Mouse (Mus musculus): Measurements from ENCODE around the gene Pop7. TPM values are rescaled to one million over a fixed set of nuclear protein-coding genes. Genes with fewer than 3 reads are reported as not detected.

The Pop7 gene
- 7.1 and 9.3 TPM in 2 replicates for polyA plus RNA-seq (2012)

DNA sequence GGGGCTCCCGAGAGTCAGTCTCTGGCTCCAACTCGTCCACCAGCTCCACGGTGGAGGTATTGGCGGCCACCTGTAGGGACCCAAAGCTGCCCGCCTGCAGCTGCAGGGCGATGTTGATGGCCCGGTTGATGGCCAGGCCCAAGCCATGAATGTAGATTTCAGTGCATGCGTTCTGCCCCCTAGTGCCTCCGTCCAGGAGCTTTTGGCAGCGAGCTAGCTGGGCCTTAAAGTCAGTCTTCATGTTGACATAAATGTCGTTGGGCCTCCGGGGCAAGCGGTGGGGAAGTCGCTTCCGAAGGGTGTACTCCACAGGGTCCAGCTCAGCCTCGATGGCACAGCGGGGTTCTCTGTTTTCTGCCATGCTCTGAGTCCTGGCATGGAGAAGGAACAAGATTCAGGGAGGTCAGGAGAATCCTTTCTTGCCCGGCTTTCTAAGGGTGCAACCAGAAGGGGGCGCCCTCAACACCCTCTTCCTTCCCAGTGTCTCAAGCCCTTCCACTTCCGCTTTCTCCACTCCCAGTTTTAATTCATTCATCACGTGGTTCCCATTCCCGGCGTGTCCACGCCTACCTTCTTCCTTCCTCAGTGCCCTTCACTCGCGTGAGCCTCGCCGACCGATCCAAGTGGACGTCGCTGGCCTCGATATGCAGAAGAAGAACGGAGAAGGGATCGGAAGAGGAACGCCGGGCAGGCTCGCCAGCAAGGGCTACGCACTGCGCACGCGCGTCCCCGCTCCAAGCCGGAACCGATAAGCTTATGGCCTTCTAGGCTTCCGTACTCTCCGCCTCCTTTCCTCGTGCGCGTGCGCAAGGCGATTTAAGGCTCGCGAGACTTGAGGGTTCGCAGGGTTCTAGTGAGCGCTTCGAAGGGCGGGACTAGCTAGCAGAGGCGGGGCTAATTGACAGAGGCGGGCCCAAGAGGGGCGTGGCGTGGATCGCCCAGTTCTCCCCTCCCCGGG is at the start of gene Pop7:
Pop7 (minus strand) TSS at position 810 of the 958 bp plus-strand sequence.
- TF ChIP-seq GATA1 (IDR thresholded peaks at IDR 0.05; ENCODE audit: low read length) (peak; percentile 86), TAL1 (IDR thresholded peaks at IDR 0.05; ENCODE audit: low read length) (no peak)
- H3K4me1 ChIP-seq (ENCODE audit: control insufficient read depth), result peaks cover 40% of the 10 kb centered on the region
- H3K27me3 ChIP-seq (ENCODE audit: control insufficient read depth), result no peaks in the 10 kb centered on the region; the same call in 1 of the 2 replicates
- H3K36me3 ChIP-seq (ENCODE audit: control insufficient read depth), result peaks cover 18% of the 10 kb centered on the region
- H3K9me3 ChIP-seq (ENCODE audit: control insufficient read depth, low read length), result no peaks in the 10 kb centered on the region
- H3K4me3 ChIP-seq (replicated peaks), result peak within 1 kb of the TSS; percentile 83

DNA sequence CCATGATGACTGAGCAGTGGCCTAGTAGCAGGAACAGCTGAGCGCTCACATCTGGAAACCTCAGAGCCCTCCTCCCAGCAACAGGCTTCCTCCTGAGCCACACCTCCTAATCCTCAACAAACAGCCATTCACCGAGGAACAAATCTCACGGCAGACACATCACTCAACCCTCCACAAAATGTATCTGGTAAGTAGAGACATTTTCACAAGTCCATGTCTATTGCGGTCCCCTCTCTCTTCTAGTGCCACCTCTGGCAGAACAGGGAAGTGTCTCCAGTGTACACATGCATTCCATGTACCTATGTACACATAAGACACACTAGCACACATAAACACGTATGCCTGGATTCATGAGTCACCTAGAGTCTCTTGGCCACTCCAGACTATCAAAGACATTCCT is 48.8 kb upstream of the Pop7 start:
- Histone ChIP-seq H3K4me1 (ENCODE audit: control insufficient read depth) (peaks cover 6% of the 10 kb centered on the region), H3K4me3 (replicated peaks) (no peak overlapping the region), H3K27me3 (ENCODE audit: control insufficient read depth) (peaks cover 53% of the 10 kb centered on the region), H3K36me3 (ENCODE audit: control insufficient read depth) (no peaks in the 10 kb centered on the region), H3K9me3 (ENCODE audit: control insufficient read depth, low read length) (peaks cover 5% of the 10 kb centered on the region)
- TF ChIP-seq TAL1 (IDR thresholded peaks at IDR 0.05; ENCODE audit: low read length) (no peak), GATA1 (IDR thresholded peaks at IDR 0.05; ENCODE audit: low read length) (no peak)

DNA sequence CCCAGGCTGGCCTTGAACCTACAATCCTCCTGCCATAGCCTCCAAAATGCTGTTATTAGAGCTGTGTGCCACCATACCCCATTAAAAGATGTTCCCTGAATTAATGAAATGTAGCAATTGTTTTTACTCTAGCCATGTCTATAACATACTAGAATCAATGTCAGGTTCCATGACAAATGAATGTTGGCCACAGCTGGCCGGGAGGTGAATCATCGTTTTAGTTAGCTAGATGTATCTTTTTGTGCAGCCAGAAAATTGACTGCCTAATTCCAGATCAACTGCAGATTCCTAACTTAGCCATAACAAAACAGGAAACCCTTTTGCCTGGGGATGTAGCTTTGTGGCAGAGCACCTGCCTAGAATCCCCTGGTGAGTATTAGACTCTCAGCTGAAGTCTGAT is 47.5 kb upstream of the Pop7 start:
- Histone ChIP-seq H3K4me3 (replicated peaks) (no peak overlapping the region), H3K9me3 (ENCODE audit: control insufficient read depth, low read length) (no peaks in the 10 kb centered on the region), H3K4me1 (ENCODE audit: control insufficient read depth) (peaks cover 6% of the 10 kb centered on the region), H3K36me3 (ENCODE audit: control insufficient read depth) (no peaks in the 10 kb centered on the region), H3K27me3 (ENCODE audit: control insufficient read depth) (peaks cover 46% of the 10 kb centered on the region)
- no peak for TF ChIP-seq GATA1 (IDR thresholded peaks at IDR 0.05; ENCODE audit: low read length)
- TF ChIP-seq TAL1 (IDR thresholded peaks at IDR 0.05; ENCODE audit: low read length), result no peak

DNA sequence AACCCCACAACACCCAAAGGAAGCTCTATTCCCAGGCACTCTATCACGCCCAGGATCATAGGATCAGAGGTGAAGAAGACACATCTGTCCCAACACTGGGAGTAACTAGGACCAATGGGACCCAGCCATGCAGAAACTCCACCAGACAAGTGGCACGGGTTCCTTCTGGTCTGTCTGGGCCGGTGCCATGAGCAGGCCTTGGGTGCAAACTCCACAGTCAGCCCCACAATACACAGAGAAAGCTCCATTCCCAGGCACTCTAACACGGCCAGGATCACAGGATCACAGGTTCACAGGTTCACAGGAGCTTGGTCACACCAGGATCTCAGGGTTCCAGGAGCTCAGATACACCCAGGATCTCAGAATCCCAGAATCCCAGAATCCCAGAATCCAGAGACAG is 43.3 kb upstream of the Pop7 start:
- no peaks in the 10 kb centered on the region for H3K4me1 ChIP-seq (ENCODE audit: control insufficient read depth)
- peaks cover 17% of the 10 kb centered on the region for H3K27me3 ChIP-seq (ENCODE audit: control insufficient read depth)
- H3K4me3 ChIP-seq (replicated peaks), result no peak overlapping the region
- TF ChIP-seq GATA1 (IDR thresholded peaks at IDR 0.05; ENCODE audit: low read length) (no peak), TAL1 (IDR thresholded peaks at IDR 0.05; ENCODE audit: low read length) (no peak)
- H3K9me3 ChIP-seq (ENCODE audit: control insufficient read depth, low read length), result no peaks in the 10 kb centered on the region
- no peaks in the 10 kb centered on the region for H3K36me3 ChIP-seq (ENCODE audit: control insufficient read depth)

DNA sequence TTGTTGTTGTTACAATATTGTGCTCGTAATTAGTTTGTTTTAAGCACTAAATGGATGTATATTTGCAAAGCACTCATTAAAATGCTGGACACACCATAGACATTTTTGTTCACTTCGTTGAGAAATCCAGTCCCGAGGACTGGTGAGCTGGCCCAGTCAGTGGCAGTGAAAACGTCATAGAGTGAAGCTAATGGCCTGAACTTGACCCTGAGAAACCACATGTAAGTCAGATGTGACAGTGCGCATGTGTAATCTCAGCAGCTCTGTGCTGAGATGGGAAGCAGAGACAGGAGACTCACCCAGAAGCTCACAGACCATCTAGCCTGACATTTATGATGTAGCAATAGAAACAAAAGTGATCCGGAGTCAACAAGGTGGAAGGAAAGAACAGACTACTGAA is 42.6 kb upstream of the Pop7 start:
- Histone ChIP-seq H3K27me3 (ENCODE audit: control insufficient read depth) (peaks cover 15% of the 10 kb centered on the region), H3K36me3 (ENCODE audit: control insufficient read depth) (no peaks in the 10 kb centered on the region), H3K4me1 (ENCODE audit: control insufficient read depth) (no peaks in the 10 kb centered on the region), H3K9me3 (ENCODE audit: control insufficient read depth, low read length) (no peaks in the 10 kb centered on the region), H3K4me3 (replicated peaks) (no peak overlapping the region)
- TF ChIP-seq TAL1 (IDR thresholded peaks at IDR 0.05; ENCODE audit: low read length), result no peak
- no peak for TF ChIP-seq GATA1 (IDR thresholded peaks at IDR 0.05; ENCODE audit: low read length)

DNA sequence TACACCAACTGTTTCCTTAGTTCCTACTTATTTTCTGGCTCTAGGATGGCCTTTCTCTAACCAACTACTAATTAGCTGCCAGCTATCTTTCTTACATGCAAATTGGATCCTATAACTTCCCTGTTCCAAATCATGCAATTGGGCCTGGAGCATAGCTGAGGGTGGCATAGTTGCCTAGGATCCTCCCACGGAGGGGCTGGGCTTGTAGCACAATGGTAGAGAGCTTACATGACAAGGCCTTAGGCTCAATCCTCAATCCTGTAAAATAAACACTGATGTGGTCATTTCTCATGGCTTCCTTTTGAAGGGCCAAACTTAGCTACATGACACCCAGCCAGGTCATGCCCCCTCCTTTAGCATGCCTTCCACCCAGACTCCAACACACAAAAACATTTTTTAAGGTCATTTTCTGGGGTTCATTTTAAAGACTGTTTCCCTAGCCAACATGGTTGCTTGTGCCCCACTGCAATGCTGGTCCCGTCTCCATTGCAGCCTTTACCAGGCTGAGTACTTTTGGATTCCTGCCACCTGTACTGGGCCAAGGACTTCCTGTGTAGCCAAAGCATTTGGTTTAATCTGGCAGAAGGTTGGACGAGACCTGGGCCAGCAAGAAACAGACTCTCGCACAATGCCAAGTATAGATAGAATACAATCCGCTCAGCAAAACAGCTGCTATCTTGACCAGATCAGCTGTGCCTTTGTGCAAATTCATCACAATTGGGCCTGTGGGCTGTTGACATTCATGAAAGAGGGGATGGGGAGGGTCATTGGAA is 39.6 kb upstream of the Pop7 start:
- TF ChIP-seq TAL1 (IDR thresholded peaks at IDR 0.05; ENCODE audit: low read length) (no peak), GATA1 (IDR thresholded peaks at IDR 0.05; ENCODE audit: low read length) (no peak)
- no peak overlapping the region for H3K4me3 ChIP-seq (replicated peaks)
- no peaks in the 10 kb centered on the region for H3K36me3 ChIP-seq (ENCODE audit: control insufficient read depth)
- H3K4me1 ChIP-seq (ENCODE audit: control insufficient read depth), result no peaks in the 10 kb centered on the region
- peaks cover 23% of the 10 kb centered on the region for H3K27me3 ChIP-seq (ENCODE audit: control insufficient read depth)
- no peaks in the 10 kb centered on the region for H3K9me3 ChIP-seq (ENCODE audit: control insufficient read depth, low read length)

DNA sequence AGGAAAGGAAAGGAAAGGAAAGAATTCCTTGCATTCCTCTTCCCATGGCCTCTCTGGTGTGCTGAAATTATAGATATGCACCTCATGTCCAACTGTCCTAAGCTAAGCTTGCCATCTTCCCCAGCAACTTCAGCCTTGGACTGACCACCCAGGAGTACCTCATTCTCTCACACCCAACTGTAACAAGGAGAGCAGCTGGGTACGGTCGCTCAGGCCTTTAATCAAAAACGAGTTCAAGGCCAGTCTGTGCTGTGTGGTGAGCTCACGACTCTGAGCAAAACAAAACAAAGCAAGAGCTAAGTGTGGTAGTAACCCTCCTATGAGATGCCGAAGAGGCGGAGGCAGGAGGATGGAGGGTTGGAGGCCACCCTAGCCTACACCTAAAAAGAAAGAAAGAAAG is 38.7 kb upstream of the Pop7 start:
- peaks cover 28% of the 10 kb centered on the region for H3K27me3 ChIP-seq (ENCODE audit: control insufficient read depth)
- H3K4me3 ChIP-seq (replicated peaks), result no peak overlapping the region
- no peaks in the 10 kb centered on the region for H3K9me3 ChIP-seq (ENCODE audit: control insufficient read depth, low read length)
- TF ChIP-seq TAL1 (IDR thresholded peaks at IDR 0.05; ENCODE audit: low read length) (no peak), GATA1 (IDR thresholded peaks at IDR 0.05; ENCODE audit: low read length) (no peak)
- no peaks in the 10 kb centered on the region for H3K4me1 ChIP-seq (ENCODE audit: control insufficient read depth)
- H3K36me3 ChIP-seq (ENCODE audit: control insufficient read depth), result no peaks in the 10 kb centered on the region

DNA sequence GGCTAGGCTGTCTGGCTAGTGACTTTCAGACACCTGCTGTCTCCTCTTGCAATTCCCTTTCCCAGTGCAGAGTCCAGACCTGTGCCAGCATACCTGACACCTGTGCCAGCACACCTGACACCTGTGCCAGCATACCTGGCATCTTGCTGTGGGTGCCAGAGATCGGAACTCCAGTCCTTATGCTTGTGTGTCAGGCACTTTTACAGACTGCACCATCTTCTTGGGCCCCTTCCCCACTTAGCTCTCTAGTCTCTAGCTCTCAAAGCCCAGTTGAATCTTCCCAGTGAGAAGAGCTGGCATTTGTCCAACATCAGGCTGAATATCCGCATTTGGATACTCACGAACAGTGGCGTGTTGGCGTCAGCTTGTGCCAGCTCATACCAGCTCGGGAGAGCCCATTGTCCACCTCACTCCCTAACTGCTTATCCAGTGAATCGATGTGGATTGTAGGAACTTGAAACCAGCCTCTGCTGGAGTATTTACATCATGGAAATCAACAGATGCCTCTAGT is 37.0 kb upstream of the Pop7 start:
- TF ChIP-seq TAL1 (IDR thresholded peaks at IDR 0.05; ENCODE audit: low read length), result no peak
- no peak for TF ChIP-seq GATA1 (IDR thresholded peaks at IDR 0.05; ENCODE audit: low read length)
- H3K4me3 ChIP-seq (replicated peaks), result no peak overlapping the region
- no peaks in the 10 kb centered on the region for H3K36me3 ChIP-seq (ENCODE audit: control insufficient read depth)

DNA sequence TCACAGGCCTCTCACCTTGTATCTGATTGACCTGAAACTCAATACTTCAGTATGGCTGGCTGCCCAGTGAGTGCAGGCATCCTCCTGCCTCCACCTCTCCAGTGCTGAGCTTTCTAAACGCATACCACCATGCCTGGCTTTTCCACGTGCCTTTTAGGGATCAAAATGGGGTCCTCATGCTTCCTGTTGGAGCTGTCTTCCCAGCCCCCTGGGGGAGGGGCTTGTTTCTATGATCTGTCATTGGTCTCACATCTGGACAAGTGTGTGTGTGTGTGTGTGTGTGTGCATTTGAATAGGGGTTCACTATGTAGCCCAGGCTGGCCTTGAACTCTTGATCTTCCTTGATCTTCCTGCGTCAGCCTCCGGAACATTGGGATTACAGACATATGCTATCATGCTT is 35.1 kb upstream of the Pop7 start:
- TF ChIP-seq TAL1 (IDR thresholded peaks at IDR 0.05; ENCODE audit: low read length) (no peak), GATA1 (IDR thresholded peaks at IDR 0.05; ENCODE audit: low read length) (no peak)
- Histone ChIP-seq H3K4me1 (ENCODE audit: control insufficient read depth) (peaks cover 11% of the 10 kb centered on the region), H3K4me3 (replicated peaks) (no peak overlapping the region), H3K36me3 (ENCODE audit: control insufficient read depth) (no peaks in the 10 kb centered on the region), H3K27me3 (ENCODE audit: control insufficient read depth) (peaks cover 20% of the 10 kb centered on the region), H3K9me3 (ENCODE audit: control insufficient read depth, low read length) (no peaks in the 10 kb centered on the region)

More for the DNA sequence above, 37.0 kb upstream of the Pop7 start:
- Histone ChIP-seq H3K27me3 (ENCODE audit: control insufficient read depth) (peaks cover 20% of the 10 kb centered on the region), H3K9me3 (ENCODE audit: control insufficient read depth, low read length) (no peaks in the 10 kb centered on the region), H3K4me1 (ENCODE audit: control insufficient read depth) (no peaks in the 10 kb centered on the region; the same call in 1 of the 2 replicates)
